Mouse (Mus musculus): ENCODE measurements around the gene Iqgap2.

- TF ChIP-seq CTCF (IDR thresholded peaks at IDR 0.05; ENCODE audit: borderline replicate concordance, extremely low read depth, insufficient read depth, insufficient read length) (no peak), POLR2A (IDR thresholded peaks at IDR 0.05; ENCODE audit: borderline replicate concordance, extremely low read depth, insufficient read depth, insufficient read length, poor library complexity, severe bottlenecking) (no peak)
These were observed 179.7 kb downstream of the Iqgap2 start for GRCm38 (mm10) chr13:95712054-95712453.

All from brain, embryonic 14.5 days (tissue).